ENCODE assay signal across 20 mouse cellular contexts in genomic region chr9:77783006-77783405, GRCm38 (mm10). TPM values are rescaled to one million over a fixed set of nuclear protein-coding genes. Genes with fewer than 3 reads are reported as not detected.
A peak's percentile ranks its signal among the peaks of the same experiment; 100 is the strongest.
DNase-seq lines count a peak whose midpoint lies in the region; ATAC-seq and TF ChIP-seq lines count a peak whose summit lies in the region.
"Had no signal": no experiment of that assay in that cellular context is flagged by ENCODE, and none has a peak within 500 bp of the region (broad histone marks: within the 10 kb centered on the region; RNA-seq: fewer than 3 reads in every experiment).

No protein-coding gene starts in this region.

- H3K9ac ChIP-seq in lung, embryonic 16.5 days (ENCODE audit: low read length) = no peak overlapping the region
- no peak overlapping the region for H3K9ac ChIP-seq in kidney, embryonic 14.5 days (ENCODE audit: low read depth, low read length)
- H3K9ac ChIP-seq: embryonic facial prominence, embryonic 13.5 days; forebrain, embryonic 15.5 days; heart, embryonic 13.5 days; hindbrain, embryonic 15.5 days; intestine, embryonic 15.5 days; liver, embryonic 13.5 days had no signal

- H3K9me3 ChIP-seq in lung, embryonic 16.5 days (ENCODE audit: control insufficient read depth, low read length) = no peaks in the 10 kb centered on the region
- H3K9me3 ChIP-seq in kidney, embryonic 14.5 days (ENCODE audit: control insufficient read depth, low read length) = no peaks in the 10 kb centered on the region
- H3K9me3 ChIP-seq: embryonic facial prominence, embryonic 13.5 days; forebrain, embryonic 15.5 days; heart, embryonic 13.5 days; hindbrain, embryonic 15.5 days; intestine, embryonic 15.5 days; limb, embryonic 10.5 days; liver, embryonic 13.5 days had no signal

- H3K4me1 ChIP-seq in lung, embryonic 16.5 days (replicated peaks; ENCODE audit: control insufficient read depth, insufficient read depth, low read length) = peaks cover 8% of the 10 kb centered on the region
- H3K4me1 ChIP-seq in bone marrow, adult 2 months (ENCODE audit: control insufficient read depth, insufficient read depth, low read length) = no peaks in the 10 kb centered on the region
- peaks cover 7% of the 10 kb centered on the region; the same call in 1 of the 2 replicates for H3K4me1 ChIP-seq in kidney, embryonic 14.5 days (ENCODE audit: control insufficient read depth, insufficient read depth, low read length)
- H3K4me1 ChIP-seq: embryonic facial prominence, embryonic 13.5 days; forebrain, embryonic 15.5 days; heart, embryonic 13.5 days; hindbrain, embryonic 15.5 days; intestine, embryonic 15.5 days; limb, embryonic 10.5 days; liver, embryonic 13.5 days had no signal

- 79% methylated on average over 13 of the region's 13 CpGs for WGBS in lung, embryonic 16.5 days
- WGBS in bone marrow, adult 2 months = 82% methylated on average over 13 of the region's 13 CpGs
- WGBS in kidney, embryonic 14.5 days = 51% methylated on average over 13 of the region's 13 CpGs

- no peak for ATAC-seq in lung, embryonic 16.5 days (ENCODE audit: low read depth)
- ATAC-seq in kidney, embryonic 14.5 days (ENCODE audit: low FRiP score, low TSS enrichment) = no peak
- ATAC-seq: forebrain, embryonic 15.5 days had no signal

- H3K4me2 ChIP-seq in lung, embryonic 16.5 days (ENCODE audit: low read depth, low read length) = no peak overlapping the region
- H3K4me2 ChIP-seq in kidney, embryonic 14.5 days (replicated peaks; ENCODE audit: low read depth, low read length) = no peak overlapping the region
- H3K4me2 ChIP-seq: embryonic facial prominence, embryonic 13.5 days; forebrain, embryonic 15.5 days; heart, embryonic 13.5 days; hindbrain, embryonic 15.5 days; intestine, embryonic 15.5 days; liver, embryonic 13.5 days had no signal

- no peak for DNase-seq in lung, postnatal 14 days
- DNase-seq in kidney, postnatal 36 days = peak; percentile 35 to 47
- DNase-seq in right cerebral cortex, postnatal 14 days = no peak
- DNase-seq in cerebellum, adult 9-11 months = no peak
- DNase-seq: adrenal gland, adult 2 months; cerebellum, adult 9-10 months; gastrocnemius, postnatal 14 days; heart, adult 18-20 months; heart, postnatal 36 days; liver, embryonic 13.5 days; lung, postnatal 36 days had no signal

- TF ChIP-seq CTCF in bone marrow, adult 2 months (IDR thresholded peaks at IDR 0.05; ENCODE audit: control insufficient read depth, insufficient read depth, low read length) = no peak

- peaks cover 8% of the 10 kb centered on the region for H3K36me3 ChIP-seq in lung, embryonic 16.5 days (ENCODE audit: control insufficient read depth, insufficient read depth, low read length)
- peaks cover 39% of the 10 kb centered on the region for H3K36me3 ChIP-seq in kidney, embryonic 14.5 days (ENCODE audit: control insufficient read depth, insufficient read depth, low read length)

- TF ChIP-seq POLR2A in bone marrow, adult 2 months (IDR thresholded peaks at IDR 0.05; ENCODE audit: borderline replicate concordance, control insufficient read depth, low read depth, low read length) = no peak

- peak overlapping the region; percentile 60 for H3K27ac ChIP-seq in lung, embryonic 16.5 days (ENCODE audit: low read length)
- peak overlapping the region; percentile 28; the same call in 1 of the 2 replicates for H3K27ac ChIP-seq in bone marrow, adult 2 months (ENCODE audit: control insufficient read depth, insufficient read depth, low read depth, low read length, poor library complexity)
- H3K27ac ChIP-seq in kidney, embryonic 14.5 days (ENCODE audit: low read depth, low read length) = peak overlapping the region; percentile 44; the same call in 1 of the 2 replicates
- H3K27ac ChIP-seq: embryonic facial prominence, embryonic 13.5 days; forebrain, embryonic 15.5 days; heart, embryonic 13.5 days; hindbrain, embryonic 15.5 days; intestine, embryonic 15.5 days; limb, embryonic 10.5 days; liver, embryonic 13.5 days had no signal

- no peaks in the 10 kb centered on the region for H3K27me3 ChIP-seq in lung, embryonic 16.5 days (ENCODE audit: control insufficient read depth, insufficient read depth, low read depth, low read length)
- no peaks in the 10 kb centered on the region for H3K27me3 ChIP-seq in kidney, embryonic 14.5 days (ENCODE audit: control insufficient read depth, insufficient read depth, low read length)
- H3K27me3 ChIP-seq: embryonic facial prominence, embryonic 13.5 days; forebrain, embryonic 15.5 days; heart, embryonic 13.5 days; hindbrain, embryonic 15.5 days; intestine, embryonic 15.5 days; liver, embryonic 13.5 days had no signal

- H3K4me3 ChIP-seq in lung, embryonic 16.5 days (ENCODE audit: low read length) = no peak overlapping the region
- no peak overlapping the region for H3K4me3 ChIP-seq in bone marrow, adult 2 months (replicated peaks; ENCODE audit: control insufficient read depth, low read depth, low read length)
- H3K4me3 ChIP-seq in kidney, embryonic 14.5 days (ENCODE audit: low read length) = no peak overlapping the region
- H3K4me3 ChIP-seq: embryonic facial prominence, embryonic 13.5 days; forebrain, embryonic 15.5 days; heart, embryonic 13.5 days; hindbrain, embryonic 15.5 days; intestine, embryonic 15.5 days; limb, embryonic 10.5 days; liver, embryonic 13.5 days had no signal

RNA-seq across cellular contexts. Expression of gene Gclc, which starts 28.7 kb away (rescaled TPM):
- polyA plus RNA-seq in lung, embryonic 16.5 days (2015; fragmentation: Nextera tagmentation; extraction: Ambion mirVana) = 15.8 and 16.4 TPM in 2 replicates
- polyA plus RNA-seq in bone marrow, adult 2 months (2011; ENCODE audit: insufficient read depth, insufficient read length, low replicate concordance, missing spikeins) = 39.7 and 42.6 TPM in 2 replicates
- 21.1 and 30.0 TPM in 2 replicates for polyA plus RNA-seq in kidney, embryonic 14.5 days (2014; fragmentation: Nextera tagmentation; extraction: Ambion mirVana)

Comparison
In these comparisons a context has a peak if more than half of its experiments do, and no peak if none do; other contexts are left out.
1. DNase-seq: peak in kidney, postnatal 36 days (2 of 2); none in lung, postnatal 14 days (single experiment), right cerebral cortex, postnatal 14 days (single experiment) and cerebellum, adult 9-11 months (single experiment).
2. Peak in every context shown above with its lines, with median percentiles within 50 percentile points of each other: H3K27ac ChIP-seq.